Comparison of ENCODE assay signal across 8 mouse cellular contexts in genomic region chr2:25240723-25241437, GRCm38 (mm10). TPM values are rescaled to one million over a fixed set of nuclear protein-coding genes. Genes with fewer than 3 reads are reported as not detected.
DNase-seq lines count a peak whose midpoint lies in the region; ATAC-seq and TF ChIP-seq lines count a peak whose summit lies in the region.

No protein-coding gene starts in this region.

- DNase-seq in liver, embryonic 13.5 days = peak; percentile 60
- DNase-seq in telencephalon, adult 2 months (ENCODE audit: low read depth, low spot score) = peak; percentile 84

- no peaks in the 10 kb centered on the region for H3K79me2 ChIP-seq in myocyte (ENCODE audit: control insufficient read depth, insufficient read depth)

- WGBS in heart, embryonic 13.5 days = 2% methylated on average over 29 of the region's 29 CpGs
- WGBS in kidney, embryonic 16.5 days = 1% methylated on average over 29 of the region's 29 CpGs
- WGBS in liver, embryonic 13.5 days (ENCODE audit: insufficient replicate concordance) = 2% methylated on average over 29 of the region's 29 CpGs

- H3K4me2 ChIP-seq in heart, embryonic 13.5 days = peak overlapping the region; percentile 98
- H3K4me2 ChIP-seq in kidney, embryonic 16.5 days (replicated peaks; ENCODE audit: low read depth, low read length) = peak overlapping the region; percentile 97
- H3K4me2 ChIP-seq in liver, embryonic 13.5 days = peak overlapping the region; percentile 84
- peak overlapping the region; percentile 65 for H3K4me2 ChIP-seq in myocyte (ENCODE audit: low read depth)

- peak overlapping the region; percentile 71 for H3K4me3 ChIP-seq in ES-Bruce4 (ENCODE audit: low read depth, low read length)
- peak overlapping the region; percentile 43 for H3K4me3 ChIP-seq in bone marrow macrophage, adult 2 months (ENCODE audit: insufficient read depth, low read length)
- H3K4me3 ChIP-seq in embryonic fibroblast, embryonic 13.5 days (ENCODE audit: insufficient read depth, low read length) = 0 out of 2 replicates have a peak overlapping the region, but pooled peaks have one; percentile 8
- H3K4me3 ChIP-seq in heart, embryonic 13.5 days = peak overlapping the region; percentile 62
- peak overlapping the region; percentile 63 for H3K4me3 ChIP-seq in kidney, embryonic 16.5 days (ENCODE audit: low read length)
- peak overlapping the region; percentile 57 for H3K4me3 ChIP-seq in liver, embryonic 13.5 days (replicated peaks)
- no peak overlapping the region for H3K4me3 ChIP-seq in myocyte

- no peak overlapping the region for H3K9ac ChIP-seq in ES-Bruce4 (ENCODE audit: low read depth, poor library complexity, severe bottlenecking)
- H3K9ac ChIP-seq in heart, embryonic 13.5 days = peak overlapping the region; percentile 60
- peak overlapping the region; percentile 55 for H3K9ac ChIP-seq in kidney, embryonic 16.5 days (replicated peaks; ENCODE audit: low read length)
- H3K9ac ChIP-seq in liver, embryonic 13.5 days = peak overlapping the region; percentile 57

- no peak for TF ChIP-seq CTCF in ES-Bruce4 (IDR thresholded peaks at IDR 0.05; ENCODE audit: low read depth, low read length)
- no peak for TF ChIP-seq CTCF in bone marrow macrophage, adult 2 months (IDR thresholded peaks at IDR 0.05; ENCODE audit: low read depth, low read length)
- no peak for TF ChIP-seq CTCF in embryonic fibroblast, embryonic 13.5 days (IDR thresholded peaks at IDR 0.05; ENCODE audit: borderline replicate concordance, insufficient read depth, low read length)

- H3K36me3 ChIP-seq in ES-Bruce4 (ENCODE audit: control insufficient read depth, insufficient read depth, low read length, poor library complexity, severe bottlenecking) (no peaks in the 10 kb centered on the region), myocyte (ENCODE audit: control insufficient read depth, insufficient read depth) (no peaks in the 10 kb centered on the region)
- peaks cover 4% of the 10 kb centered on the region; the same call in 1 of the 2 replicates for H3K36me3 ChIP-seq in heart, embryonic 13.5 days
- 0 out of 2 replicates have a peak, but pooled peaks cover 3% of the 10 kb centered on the region for H3K36me3 ChIP-seq in kidney, embryonic 16.5 days (ENCODE audit: insufficient read depth, low read length)
- peaks cover 3% of the 10 kb centered on the region for H3K36me3 ChIP-seq in liver, embryonic 13.5 days

- peak; percentile 19; the same call in 1 of the 2 replicates for ATAC-seq in heart, embryonic 13.5 days (ENCODE audit: extremely low read depth, insufficient number of reproducible peaks, low FRiP score, low TSS enrichment)
- ATAC-seq in kidney, embryonic 16.5 days (ENCODE audit: low FRiP score, low TSS enrichment) = peak; percentile 88
- peak; percentile 73 for ATAC-seq in liver, embryonic 13.5 days (ENCODE audit: low read depth)

- 0 out of 2 replicates have a peak, but pooled peaks have one; percentile 45 for TF ChIP-seq EP300 in ES-Bruce4 (IDR thresholded peaks at IDR 0.05; ENCODE audit: insufficient read depth, low read depth, low read length)

- H3ac ChIP-seq in myocyte (ENCODE audit: control insufficient read depth, insufficient read length) = no peak overlapping the region

- TF ChIP-seq POLR2A in ES-Bruce4 (IDR thresholded peaks at IDR 0.05; ENCODE audit: insufficient read depth, low read length) (peak; percentile 38), myocyte (IDR thresholded peaks at IDR 0.05; ENCODE audit: insufficient read length, low read depth) (no peak)
- no peak for TF ChIP-seq POLR2A in bone marrow macrophage, adult 2 months (IDR thresholded peaks at IDR 0.05; ENCODE audit: borderline replicate concordance, low read depth, low read length)
- no peak; the same call in 1 of the 2 replicates for TF ChIP-seq POLR2A in embryonic fibroblast, embryonic 13.5 days (IDR thresholded peaks at IDR 0.05; ENCODE audit: low read depth, low read length)

- H3K9me3 ChIP-seq in ES-Bruce4 (replicated peaks; ENCODE audit: control insufficient read depth, insufficient read depth, low read length, poor library complexity, severe bottlenecking) = no peaks in the 10 kb centered on the region
- H3K9me3 ChIP-seq in heart, embryonic 13.5 days = no peaks in the 10 kb centered on the region
- H3K9me3 ChIP-seq in kidney, embryonic 16.5 days (ENCODE audit: low read length) = no peaks in the 10 kb centered on the region
- H3K9me3 ChIP-seq in liver, embryonic 13.5 days (replicated peaks) = no peaks in the 10 kb centered on the region

- peaks cover 19% of the 10 kb centered on the region for H3K4me1 ChIP-seq in ES-Bruce4 (ENCODE audit: control insufficient read depth, insufficient read depth, low read length)
- H3K4me1 ChIP-seq in bone marrow macrophage, adult 2 months (ENCODE audit: control insufficient read depth, insufficient read depth, low read length) = peaks cover 13% of the 10 kb centered on the region; the same call in 1 of the 2 replicates
- H3K4me1 ChIP-seq in embryonic fibroblast, embryonic 13.5 days (ENCODE audit: control insufficient read depth, insufficient read depth, low read length) = 0 out of 2 replicates have a peak, but pooled peaks cover 3% of the 10 kb centered on the region
- H3K4me1 ChIP-seq in heart, embryonic 13.5 days = peaks cover 25% of the 10 kb centered on the region
- H3K4me1 ChIP-seq in kidney, embryonic 16.5 days (ENCODE audit: insufficient read depth, low read length) = peaks cover 26% of the 10 kb centered on the region
- H3K4me1 ChIP-seq in liver, embryonic 13.5 days (replicated peaks) = peaks cover 37% of the 10 kb centered on the region

- H3K27ac ChIP-seq in ES-Bruce4 (ENCODE audit: insufficient read depth, low read length) = peak overlapping the region; percentile 73
- no peak overlapping the region for H3K27ac ChIP-seq in bone marrow macrophage, adult 2 months (ENCODE audit: insufficient read depth, low read depth, low read length)
- no peak overlapping the region for H3K27ac ChIP-seq in embryonic fibroblast, embryonic 13.5 days (ENCODE audit: insufficient read depth, low read length)
- no peak overlapping the region for H3K27ac ChIP-seq in heart, embryonic 13.5 days (replicated peaks)
- peak overlapping the region; percentile 56 for H3K27ac ChIP-seq in kidney, embryonic 16.5 days (ENCODE audit: low read length)
- H3K27ac ChIP-seq in liver, embryonic 13.5 days = no peak overlapping the region

- no peaks in the 10 kb centered on the region for H3K27me3 ChIP-seq in ES-Bruce4 (ENCODE audit: control insufficient read depth, insufficient read depth, low read length, poor library complexity, severe bottlenecking)
- peaks cover 60% of the 10 kb centered on the region for H3K27me3 ChIP-seq in heart, embryonic 13.5 days (replicated peaks)
- peaks cover 20% of the 10 kb centered on the region for H3K27me3 ChIP-seq in kidney, embryonic 16.5 days (ENCODE audit: insufficient read depth, low read length)
- peaks cover 41% of the 10 kb centered on the region for H3K27me3 ChIP-seq in liver, embryonic 13.5 days
- H3K27me3 ChIP-seq in myocyte (ENCODE audit: control insufficient read depth, insufficient read depth, insufficient read length) = peaks cover 27% of the 10 kb centered on the region

RNA-seq across cellular contexts. Expression of gene Rnf208, which starts 1.2 kb away (rescaled TPM):
- polyA plus RNA-seq in ES-Bruce4 (2011; ENCODE audit: insufficient read depth, insufficient read length, low read depth, missing spikeins) (7.3 and 11.3 TPM in 2 replicates), myocyte (2012; fragmentation: generic; extraction: Trizol) (0.59 TPM)
- 0.66 TPM in 1 of 2 replicates, not detected in the other for polyA plus RNA-seq in bone marrow macrophage, adult 2 months (2012; ENCODE audit: insufficient read depth, insufficient read length, missing spikeins)
- 0.42 TPM in 1 of 2 replicates, not detected in the other for polyA plus RNA-seq in embryonic fibroblast, embryonic 13.5 days (2011; ENCODE audit: insufficient read length, low read depth, missing spikeins)
- 6.6 and 7.2 TPM in 2 replicates for polyA plus RNA-seq in heart, embryonic 13.5 days (2015; fragmentation: Nextera tagmentation; extraction: Ambion mirVana)
- polyA plus RNA-seq in kidney, embryonic 16.5 days (2015; fragmentation: Nextera tagmentation; extraction: Ambion mirVana) = 24.0 and 26.3 TPM in 2 replicates
- 0.60 and 0.74 TPM in 2 replicates for polyA plus RNA-seq in liver, embryonic 13.5 days (2015; fragmentation: Nextera tagmentation; extraction: Ambion mirVana)

RNA-seq across cellular contexts. Expression of gene Cysrt1, which starts 1.4 kb away (rescaled TPM):
- not detected in 2 replicates for polyA plus RNA-seq in ES-Bruce4 (2011; ENCODE audit: insufficient read depth, insufficient read length, low read depth, missing spikeins)
- not detected in 2 replicates for polyA plus RNA-seq in bone marrow macrophage, adult 2 months (2012; ENCODE audit: insufficient read depth, insufficient read length, missing spikeins)
- not detected in 2 replicates for polyA plus RNA-seq in embryonic fibroblast, embryonic 13.5 days (2011; ENCODE audit: insufficient read length, low read depth, missing spikeins)
- polyA plus RNA-seq in heart, embryonic 13.5 days (2015; fragmentation: Nextera tagmentation; extraction: Ambion mirVana) = not detected in 2 replicates
- 0.21 and 0.30 TPM in 2 replicates for polyA plus RNA-seq in kidney, embryonic 16.5 days (2015; fragmentation: Nextera tagmentation; extraction: Ambion mirVana)
- polyA plus RNA-seq in liver, embryonic 13.5 days (2015; fragmentation: Nextera tagmentation; extraction: Ambion mirVana) = not detected in 2 replicates
- polyA plus RNA-seq in myocyte (2012; fragmentation: generic; extraction: Trizol) = not detected

RNA-seq across cellular contexts. Expression of gene Rnf224, which starts 4.3 kb away (rescaled TPM):
- polyA plus RNA-seq in ES-Bruce4 (2011; ENCODE audit: insufficient read depth, insufficient read length, low read depth, missing spikeins) = 0.55 TPM in 1 of 2 replicates, not detected in the other
- polyA plus RNA-seq in bone marrow macrophage, adult 2 months (2012; ENCODE audit: insufficient read depth, insufficient read length, missing spikeins) = not detected in 2 replicates
- polyA plus RNA-seq in embryonic fibroblast, embryonic 13.5 days (2011; ENCODE audit: insufficient read length, low read depth, missing spikeins) = not detected in 2 replicates
- polyA plus RNA-seq in heart, embryonic 13.5 days (2015; fragmentation: Nextera tagmentation; extraction: Ambion mirVana) = not detected in 2 replicates
- polyA plus RNA-seq in kidney, embryonic 16.5 days (2015; fragmentation: Nextera tagmentation; extraction: Ambion mirVana) = 0.55 and 0.69 TPM in 2 replicates
- not detected in 2 replicates for polyA plus RNA-seq in liver, embryonic 13.5 days (2015; fragmentation: Nextera tagmentation; extraction: Ambion mirVana)
- not detected for polyA plus RNA-seq in myocyte (2012; fragmentation: generic; extraction: Trizol)

RNA-seq across cellular contexts. Expression of gene AL732309.1, which starts 5.8 kb away (rescaled TPM):
- polyA plus RNA-seq in ES-Bruce4 (2011; ENCODE audit: insufficient read depth, insufficient read length, low read depth, missing spikeins) (not detected in 2 replicates), myocyte (2012; fragmentation: generic; extraction: Trizol) (4.5 TPM)
- polyA plus RNA-seq in bone marrow macrophage, adult 2 months (2012; ENCODE audit: insufficient read depth, insufficient read length, missing spikeins) = 1.3 and 6.1 TPM in 2 replicates
- polyA plus RNA-seq in embryonic fibroblast, embryonic 13.5 days (2011; ENCODE audit: insufficient read length, low read depth, missing spikeins) = 2.3 TPM in 1 of 2 replicates, not detected in the other
- 2.1 and 2.9 TPM in 2 replicates for polyA plus RNA-seq in heart, embryonic 13.5 days (2015; fragmentation: Nextera tagmentation; extraction: Ambion mirVana)
- polyA plus RNA-seq in kidney, embryonic 16.5 days (2015; fragmentation: Nextera tagmentation; extraction: Ambion mirVana) = 6.1 and 7.0 TPM in 2 replicates
- 2.1 and 2.7 TPM in 2 replicates for polyA plus RNA-seq in liver, embryonic 13.5 days (2015; fragmentation: Nextera tagmentation; extraction: Ambion mirVana)

RNA-seq across cellular contexts. Expression of gene Slc34a3, which starts 6.7 kb away (rescaled TPM):
- polyA plus RNA-seq in ES-Bruce4 (2011; ENCODE audit: insufficient read depth, insufficient read length, low read depth, missing spikeins) (1.0 and 1.1 TPM in 2 replicates), myocyte (2012; fragmentation: generic; extraction: Trizol) (not detected)
- not detected in 2 replicates for polyA plus RNA-seq in bone marrow macrophage, adult 2 months (2012; ENCODE audit: insufficient read depth, insufficient read length, missing spikeins)
- not detected in 2 replicates for polyA plus RNA-seq in embryonic fibroblast, embryonic 13.5 days (2011; ENCODE audit: insufficient read length, low read depth, missing spikeins)
- polyA plus RNA-seq in heart, embryonic 13.5 days (2015; fragmentation: Nextera tagmentation; extraction: Ambion mirVana) = not detected in 2 replicates
- polyA plus RNA-seq in kidney, embryonic 16.5 days (2015; fragmentation: Nextera tagmentation; extraction: Ambion mirVana) = 1.9 and 2.0 TPM in 2 replicates
- not detected in 2 replicates for polyA plus RNA-seq in liver, embryonic 13.5 days (2015; fragmentation: Nextera tagmentation; extraction: Ambion mirVana)

Comparison
In these comparisons a context has a peak if more than half of its experiments do, and no peak if none do; other contexts are left out.
1. H3K27ac ChIP-seq: peak in ES-Bruce4 (single experiment) and kidney, embryonic 16.5 days (single experiment); none in bone marrow macrophage, adult 2 months (single experiment), embryonic fibroblast, embryonic 13.5 days (single experiment), heart, embryonic 13.5 days (single experiment) and liver, embryonic 13.5 days (single experiment).
2. ATAC-seq: peak in every context shown above with its lines; median percentile 88 in kidney, embryonic 16.5 days; 73 in liver, embryonic 13.5 days; 19 in heart, embryonic 13.5 days.
3. Peak in every context shown above with its lines, with median percentiles within 50 percentile points of each other: H3K4me2 ChIP-seq.